Mouse (Mus musculus): Measurements from ENCODE around the gene Id3. TPM values are rescaled to one million over a fixed set of nuclear protein-coding genes. Genes with fewer than 3 reads are reported as not detected.
A peak's percentile ranks its signal among the peaks of the same experiment; 100 is the strongest.

Gene Id3
- total and polyA plus RNA-seq, 3 experiments: 0.22 TPM; not detected in 2

DNA sequence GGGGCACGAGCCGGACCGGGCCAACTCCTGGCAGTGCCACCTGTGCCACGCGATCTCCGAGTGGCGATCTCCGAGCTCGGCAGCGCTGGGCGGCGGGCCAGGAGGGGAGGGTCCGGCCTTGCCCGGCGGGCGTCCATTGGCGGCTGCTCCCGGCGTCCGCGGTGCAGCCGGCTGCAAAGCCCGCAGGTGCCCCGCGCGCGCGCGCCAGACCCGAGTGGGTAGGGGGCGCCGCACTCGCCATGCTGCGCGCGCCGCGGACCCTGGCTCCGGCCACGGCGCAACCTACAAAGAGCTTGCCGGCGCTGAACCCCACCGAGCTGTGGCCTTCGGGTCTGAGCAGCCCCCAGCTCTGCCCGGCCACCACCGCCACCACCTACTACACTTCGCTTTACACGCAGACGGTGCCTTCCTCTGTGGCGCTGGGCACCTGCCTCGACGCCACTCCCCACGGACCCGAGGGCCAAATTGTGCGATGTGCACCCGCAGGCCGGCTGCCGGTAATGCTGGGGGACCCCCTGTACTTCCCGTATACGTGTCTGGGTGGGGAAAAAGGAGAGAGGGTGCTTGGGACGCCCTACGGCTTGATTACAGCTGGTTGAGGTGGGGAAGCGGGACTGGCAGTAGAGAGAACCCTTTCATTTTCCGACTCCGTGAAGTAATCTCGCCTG, 29.4 kb downstream of the Id3 start:
- no peaks in the 10 kb centered on the region for H3K9me3 ChIP-seq (replicated peaks)
- H3K36me3 ChIP-seq (replicated peaks): peaks cover 41% of the 10 kb centered on the region
- peak overlapping the region; percentile 96 for H3K4me3 ChIP-seq (ENCODE audit: low read depth, low read length)
- peaks cover 64% of the 10 kb centered on the region for H3K4me1 ChIP-seq (ENCODE audit: insufficient read depth, low read depth, low read length)
- DNase-seq (ENCODE audit: low spot score) (peak; percentile 64), ATAC-seq (ENCODE audit: extremely low read depth, insufficient number of reproducible peaks, low FRiP score, poor library complexity, severe bottlenecking) (no peak)
- no peaks in the 10 kb centered on the region for H3K27me3 ChIP-seq (ENCODE audit: insufficient read depth, low read length)
- TF ChIP-seq GATA1 (IDR thresholded peaks at IDR 0.05; ENCODE audit: borderline replicate concordance, low read length) (no peak), CTCF (IDR thresholded peaks at IDR 0.05; ENCODE audit: low read depth, low read length) (no peak), GATA2 (IDR thresholded peaks at IDR 0.05; ENCODE audit: borderline replicate concordance, low read depth, low read length) (no peak), POLR2AphosphoS5 (IDR thresholded peaks at IDR 0.05; ENCODE audit: insufficient replicate concordance, low read depth, low read length) (no peak), TAL1 (conservative IDR thresholded peaks at IDR 0.05; ENCODE audit: low read depth, low read length) (no peak)

DNA sequence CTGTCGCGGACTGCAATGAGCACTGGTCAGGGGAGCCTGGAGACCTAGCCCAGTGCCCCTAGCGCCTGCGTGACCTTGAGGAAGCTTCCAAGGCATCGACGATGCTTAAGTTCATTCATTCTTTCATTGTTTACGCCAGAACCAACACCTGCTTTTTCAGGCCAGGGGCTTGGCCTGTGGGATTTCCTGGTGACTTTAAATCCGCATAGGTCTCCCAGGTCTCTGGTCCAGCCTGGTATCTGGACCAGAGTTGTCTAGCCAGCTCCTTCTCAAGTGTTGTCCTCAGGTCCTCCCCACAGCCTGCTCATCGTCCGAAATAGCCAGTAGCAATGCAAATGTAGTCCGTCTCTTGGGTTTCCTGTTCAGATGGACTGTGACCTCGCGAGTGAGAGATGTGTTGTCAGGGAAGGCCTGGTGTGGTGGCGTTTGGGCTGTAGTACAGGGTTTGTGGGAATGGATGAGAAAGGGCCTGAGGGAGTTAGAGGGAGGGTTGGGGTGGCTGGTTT, 30.0 kb downstream of the Id3 start:
- Histone ChIP-seq H3K36me3 (replicated peaks) (peaks cover 44% of the 10 kb centered on the region), H3K4me3 (ENCODE audit: low read depth, low read length) (peak overlapping the region; percentile 96), H3K4me1 (ENCODE audit: insufficient read depth, low read depth, low read length) (peaks cover 70% of the 10 kb centered on the region), H3K9me3 (replicated peaks) (no peaks in the 10 kb centered on the region), H3K27me3 (ENCODE audit: insufficient read depth, low read length) (no peaks in the 10 kb centered on the region)
- ATAC-seq (ENCODE audit: extremely low read depth, insufficient number of reproducible peaks, low FRiP score, poor library complexity, severe bottlenecking) (no peak), DNase-seq (ENCODE audit: low spot score) (no peak)
- TF ChIP-seq CTCF (IDR thresholded peaks at IDR 0.05; ENCODE audit: low read depth, low read length) (no peak), GATA2 (IDR thresholded peaks at IDR 0.05; ENCODE audit: borderline replicate concordance, low read depth, low read length) (no peak), POLR2AphosphoS5 (IDR thresholded peaks at IDR 0.05; ENCODE audit: insufficient replicate concordance, low read depth, low read length) (no peak), TAL1 (conservative IDR thresholded peaks at IDR 0.05; ENCODE audit: low read depth, low read length) (no peak), GATA1 (IDR thresholded peaks at IDR 0.05; ENCODE audit: borderline replicate concordance, low read length) (no peak)

- DNase-seq (ENCODE audit: low spot score): peak; percentile 80
- Histone ChIP-seq H3K9me3 (replicated peaks) (no peaks in the 10 kb centered on the region), H3K36me3 (replicated peaks) (peaks cover 55% of the 10 kb centered on the region), H3K27me3 (ENCODE audit: insufficient read depth, low read length) (no peaks in the 10 kb centered on the region), H3K4me3 (ENCODE audit: low read depth, low read length) (peak overlapping the region; percentile 96), H3K4me1 (ENCODE audit: insufficient read depth, low read depth, low read length) (peaks cover 82% of the 10 kb centered on the region)
- TF ChIP-seq GATA1 (IDR thresholded peaks at IDR 0.05; ENCODE audit: borderline replicate concordance, low read length): no peak
- no peak for TF ChIP-seq CTCF (IDR thresholded peaks at IDR 0.05; ENCODE audit: low read depth, low read length)
- no peak for TF ChIP-seq GATA2 (IDR thresholded peaks at IDR 0.05; ENCODE audit: borderline replicate concordance, low read depth, low read length)
- TF ChIP-seq TAL1 (conservative IDR thresholded peaks at IDR 0.05; ENCODE audit: low read depth, low read length): no peak
- TF ChIP-seq POLR2AphosphoS5 (IDR thresholded peaks at IDR 0.05; ENCODE audit: insufficient replicate concordance, low read depth, low read length): no peak
- ATAC-seq (ENCODE audit: extremely low read depth, insufficient number of reproducible peaks, low FRiP score, poor library complexity, severe bottlenecking): peak; percentile 50
Measured at GRCm38 (mm10) chr4:136174216-136175193, 31.2 kb downstream of the Id3 start.

- TF ChIP-seq GATA2 (IDR thresholded peaks at IDR 0.05; ENCODE audit: borderline replicate concordance, low read depth, low read length) (no peak), GATA1 (IDR thresholded peaks at IDR 0.05; ENCODE audit: borderline replicate concordance, low read length) (no peak), TAL1 (conservative IDR thresholded peaks at IDR 0.05; ENCODE audit: low read depth, low read length) (no peak), POLR2AphosphoS5 (IDR thresholded peaks at IDR 0.05; ENCODE audit: insufficient replicate concordance, low read depth, low read length) (no peak), CTCF (IDR thresholded peaks at IDR 0.05; ENCODE audit: low read depth, low read length) (no peak)
- Histone ChIP-seq H3K9me3 (replicated peaks) (no peaks in the 10 kb centered on the region), H3K36me3 (replicated peaks) (peaks cover 66% of the 10 kb centered on the region), H3K4me1 (ENCODE audit: insufficient read depth, low read depth, low read length) (peaks cover 89% of the 10 kb centered on the region), H3K4me3 (ENCODE audit: low read depth, low read length) (peak overlapping the region; percentile 56; the same call in 1 of the 2 replicates), H3K27me3 (ENCODE audit: insufficient read depth, low read length) (no peaks in the 10 kb centered on the region)
- DNase-seq (ENCODE audit: low spot score) (no peak), ATAC-seq (ENCODE audit: extremely low read depth, insufficient number of reproducible peaks, low FRiP score, poor library complexity, severe bottlenecking) (no peak)
Measured at GRCm38 (mm10) chr4:136176022-136176552, 32.8 kb downstream of the Id3 start.

DNA sequence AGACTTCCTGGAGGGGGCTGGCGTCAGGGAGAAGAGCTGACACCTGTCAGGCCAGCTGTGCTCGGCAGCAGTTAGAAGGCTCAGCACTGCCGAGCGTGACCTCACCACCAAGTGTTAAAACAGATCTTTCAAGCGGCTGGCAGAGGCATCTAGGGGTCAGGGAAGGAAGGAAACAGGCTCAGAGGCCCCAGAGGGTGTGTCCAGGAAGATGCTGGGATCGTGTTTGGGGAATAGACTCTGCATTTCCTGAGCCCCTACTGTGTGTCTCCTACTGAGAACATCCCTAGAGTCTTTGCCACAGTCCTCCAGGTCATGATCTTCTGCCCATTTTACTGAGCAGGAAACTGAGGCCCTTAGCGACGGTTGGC, 33.9 kb downstream of the Id3 start:
- TF ChIP-seq CTCF (IDR thresholded peaks at IDR 0.05; ENCODE audit: low read depth, low read length) (no peak), GATA1 (IDR thresholded peaks at IDR 0.05; ENCODE audit: borderline replicate concordance, low read length) (no peak), TAL1 (conservative IDR thresholded peaks at IDR 0.05; ENCODE audit: low read depth, low read length) (no peak), GATA2 (IDR thresholded peaks at IDR 0.05; ENCODE audit: borderline replicate concordance, low read depth, low read length) (no peak), POLR2AphosphoS5 (IDR thresholded peaks at IDR 0.05; ENCODE audit: insufficient replicate concordance, low read depth, low read length) (no peak)
- Histone ChIP-seq H3K4me1 (ENCODE audit: insufficient read depth, low read depth, low read length) (peaks cover 86% of the 10 kb centered on the region), H3K36me3 (replicated peaks) (peaks cover 76% of the 10 kb centered on the region), H3K9me3 (replicated peaks) (no peaks in the 10 kb centered on the region), H3K4me3 (ENCODE audit: low read depth, low read length) (peak overlapping the region; percentile 68; the same call in 1 of the 2 replicates), H3K27me3 (ENCODE audit: insufficient read depth, low read length) (no peaks in the 10 kb centered on the region)
- ATAC-seq (ENCODE audit: extremely low read depth, insufficient number of reproducible peaks, low FRiP score, poor library complexity, severe bottlenecking) (no peak), DNase-seq (ENCODE audit: low spot score) (no peak)
